Mouse (Mus musculus): ENCODE data around the gene Dguok. TPM values are rescaled to one million over a fixed set of nuclear protein-coding genes. Genes with fewer than 3 reads are reported as not detected.

The Dguok gene
- total RNA-seq, 2 experiments from 2014 or later: 24.5 to 30.2 TPM

DNA sequence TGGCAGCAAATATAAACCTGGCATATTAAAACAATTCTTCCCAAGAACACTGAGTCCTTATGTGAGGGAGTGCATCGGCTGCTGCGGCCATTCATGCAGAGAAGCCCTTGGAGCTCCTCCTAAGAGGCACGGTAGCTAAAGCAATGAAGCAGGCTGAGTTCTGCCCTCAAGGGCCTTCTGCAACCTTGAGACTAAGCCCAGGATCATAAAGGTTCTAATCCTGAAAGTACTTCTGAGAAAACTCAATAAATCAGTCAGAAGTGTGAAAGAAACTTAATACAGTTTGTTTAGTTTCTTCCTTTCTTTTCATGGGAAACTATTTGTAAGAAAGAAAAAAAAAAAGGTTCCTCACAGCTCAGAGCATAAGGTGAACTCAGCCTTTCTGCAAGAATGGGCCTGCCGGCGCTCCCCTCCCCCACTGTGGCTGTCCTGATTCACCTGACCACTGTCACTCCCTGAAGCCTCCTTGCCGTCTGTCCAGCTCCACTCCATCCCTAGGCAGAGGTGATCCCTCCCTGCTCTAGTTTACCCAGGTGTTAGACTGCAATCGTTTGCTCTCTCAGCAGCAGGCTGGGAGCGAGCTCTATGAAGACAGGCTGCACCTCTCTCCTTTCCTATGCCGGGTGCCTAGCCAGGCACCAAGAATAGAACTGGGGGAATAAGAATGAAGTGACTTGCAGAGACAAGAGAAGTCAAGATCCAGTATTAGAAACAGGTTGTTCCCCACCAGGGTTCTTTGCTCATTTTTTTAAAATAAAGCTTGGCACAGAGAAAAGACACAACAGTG, 5.1 kb downstream of the Dguok start:
- DNase-seq (ENCODE audit: low spot score in 2 of 2): no peak

DNA sequence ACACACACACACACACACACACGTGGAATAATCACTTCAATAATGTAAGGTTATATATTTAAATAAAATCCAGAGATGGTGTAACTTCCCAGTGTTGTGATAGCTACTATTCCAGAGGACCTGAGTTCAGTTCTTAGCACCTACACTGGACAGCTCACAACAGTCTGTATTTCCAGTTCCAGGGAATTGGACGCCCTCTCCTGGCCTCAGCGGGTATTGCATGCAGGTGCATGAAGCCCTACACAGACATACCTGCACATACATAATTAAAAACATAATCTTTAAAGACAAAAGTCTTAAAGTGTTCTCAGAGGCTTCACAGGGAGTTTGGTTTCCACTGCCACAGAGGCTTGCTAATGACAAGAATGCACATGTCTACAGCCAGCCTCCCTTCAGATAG, 6.3 kb downstream of the Dguok start:
- no peak for DNase-seq (ENCODE audit: low spot score in 2 of 2)

GRCm38 (mm10) chr6:83499078-83499477, 7.7 kb downstream of the Dguok start:
- DNase-seq (ENCODE audit: low spot score in 2 of 2): no peak

DNA sequence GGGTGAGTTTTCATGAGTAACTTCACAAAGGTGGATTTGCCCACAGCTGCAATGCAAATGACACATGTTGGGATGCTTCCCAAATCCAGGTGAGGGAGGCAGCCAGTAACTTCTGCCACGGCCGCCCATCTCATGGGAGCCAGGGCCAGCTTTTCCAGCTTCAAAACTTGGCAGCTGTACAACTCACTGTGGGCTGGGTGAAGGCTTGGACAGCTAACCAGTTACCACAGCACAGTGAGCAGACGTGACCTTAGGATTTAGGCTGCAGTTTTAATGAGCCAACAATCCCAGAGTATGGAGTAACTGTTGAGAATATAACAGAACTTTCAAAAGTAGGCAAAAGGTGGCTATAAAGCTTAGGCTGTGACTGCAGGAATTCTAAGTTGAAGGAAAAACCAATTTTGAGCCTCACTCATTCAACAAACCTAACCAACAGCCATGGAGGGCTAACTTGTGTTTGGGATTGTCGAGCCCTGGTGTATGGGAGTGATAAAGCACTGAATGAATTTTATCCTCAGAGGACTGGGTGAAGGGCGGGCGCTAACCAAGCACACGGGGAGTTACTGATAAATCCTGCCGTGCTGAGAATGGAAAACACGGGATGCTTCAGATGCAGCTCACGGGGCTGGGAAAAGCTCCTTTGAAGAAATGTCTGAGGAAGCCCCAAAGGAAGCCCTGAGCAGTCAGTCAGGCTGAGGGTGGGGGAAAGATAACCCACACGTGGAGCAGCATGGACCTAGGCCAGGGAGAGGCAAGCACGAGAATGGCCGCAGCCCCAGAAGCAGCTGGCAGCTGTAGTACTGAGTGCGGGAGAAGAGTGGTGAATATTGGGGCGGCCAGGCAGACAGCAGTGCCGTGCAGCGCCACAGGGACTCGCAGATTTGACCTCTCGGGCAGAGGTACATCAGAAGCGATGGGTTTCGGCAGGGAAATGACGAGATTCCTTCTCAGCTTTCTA, 9.7 kb downstream of the Dguok start:
- no peak for DNase-seq (ENCODE audit: low spot score in 2 of 2)

DNA sequence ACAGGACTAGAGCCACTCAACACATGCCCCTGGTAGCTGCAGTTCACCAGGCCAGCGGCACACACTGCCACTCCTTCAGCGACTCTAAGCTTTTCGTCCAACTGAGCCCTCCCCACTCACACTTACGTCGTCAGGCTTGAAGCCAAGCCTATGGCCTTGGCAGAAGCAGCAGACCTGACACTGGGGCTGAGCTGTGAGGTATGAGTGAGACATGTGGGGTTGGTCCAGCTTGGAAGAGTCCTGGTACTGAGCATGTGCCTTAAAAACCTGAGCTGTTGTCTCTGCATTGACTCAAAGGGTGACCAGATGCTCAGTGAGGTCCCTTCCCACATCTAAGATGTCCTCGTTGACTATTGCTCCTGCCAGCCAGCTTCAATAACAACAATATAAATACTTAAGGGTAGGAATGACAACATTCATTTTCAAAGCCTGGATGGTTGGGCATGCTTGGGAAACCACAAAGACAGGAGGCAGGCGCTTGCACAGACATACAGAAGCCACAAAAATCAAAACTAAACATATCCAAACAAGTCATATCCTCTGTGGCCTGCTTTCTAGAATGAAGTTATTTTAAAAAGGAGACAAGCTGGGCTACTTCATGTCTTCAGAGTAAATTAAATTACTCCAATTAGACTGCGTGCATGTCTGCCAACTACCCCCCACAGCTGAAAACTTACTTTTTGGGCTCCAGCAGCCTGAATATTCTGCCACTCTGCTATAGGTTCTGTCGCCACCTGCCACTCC, 10.6 kb downstream of the Dguok start:
- no peak for DNase-seq (ENCODE audit: low spot score in 2 of 2)

- DNase-seq (ENCODE audit: low spot score in 2 of 2): no peak
These were observed 16.1 kb downstream of the Dguok start for GRCm38 (mm10) chr6:83490622-83491021.

DNA sequence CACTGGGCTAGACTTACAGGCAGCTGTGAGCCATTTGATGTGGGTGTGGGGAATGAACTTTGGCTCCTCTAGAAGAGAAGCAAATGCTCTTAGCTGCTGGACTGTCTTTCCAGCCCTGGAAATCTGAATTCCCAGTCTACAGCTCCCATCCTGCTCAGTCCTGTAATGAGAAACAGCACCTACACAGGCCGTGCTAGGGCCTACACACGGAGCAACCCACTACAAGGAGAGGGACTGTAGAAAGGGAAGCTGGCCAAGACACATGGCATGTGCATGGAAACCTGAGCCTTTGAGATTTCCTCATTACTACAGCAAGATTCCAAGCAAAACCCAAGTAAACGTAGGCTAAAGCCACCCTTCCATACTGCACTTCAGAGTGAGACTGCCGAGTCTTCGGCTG, 18.6 kb downstream of the Dguok start:
- DNase-seq (ENCODE audit: low spot score in 2 of 2): no peak

- DNase-seq (ENCODE audit: low spot score in 2 of 2): no peak
These were observed 19.5 kb downstream of the Dguok start for GRCm38 (mm10) chr6:83487298-83487697.

GRCm38 (mm10) chr6:83485854-83486253, 20.9 kb downstream of the Dguok start:
- DNase-seq (ENCODE audit: low spot score in 2 of 2): no peak

DNA sequence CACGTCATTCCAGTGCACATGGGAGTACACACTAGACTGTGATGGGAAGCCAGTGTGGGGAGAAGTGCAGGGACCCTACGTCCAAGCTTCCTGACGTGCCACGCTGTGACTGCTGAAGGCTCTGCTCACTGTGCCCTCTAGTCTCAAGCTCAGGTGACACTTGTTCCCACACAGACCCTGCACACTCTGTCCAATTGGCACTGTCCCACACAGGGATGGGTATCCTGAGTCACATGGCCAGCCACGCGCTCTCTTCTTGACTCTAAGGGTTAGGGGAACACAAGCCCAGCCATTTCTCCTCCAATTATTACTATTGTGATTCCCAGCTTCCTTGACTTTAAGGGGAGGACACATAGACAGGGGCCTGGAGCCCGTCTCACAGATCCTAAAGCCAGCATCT, 23.0 kb downstream of the Dguok start:
- DNase-seq (ENCODE audit: low spot score in 2 of 2): no peak

- DNase-seq (ENCODE audit: low spot score in 2 of 2): no peak
These were observed 24.2 kb downstream of the Dguok start for GRCm38 (mm10) chr6:83482418-83483085.

DNA sequence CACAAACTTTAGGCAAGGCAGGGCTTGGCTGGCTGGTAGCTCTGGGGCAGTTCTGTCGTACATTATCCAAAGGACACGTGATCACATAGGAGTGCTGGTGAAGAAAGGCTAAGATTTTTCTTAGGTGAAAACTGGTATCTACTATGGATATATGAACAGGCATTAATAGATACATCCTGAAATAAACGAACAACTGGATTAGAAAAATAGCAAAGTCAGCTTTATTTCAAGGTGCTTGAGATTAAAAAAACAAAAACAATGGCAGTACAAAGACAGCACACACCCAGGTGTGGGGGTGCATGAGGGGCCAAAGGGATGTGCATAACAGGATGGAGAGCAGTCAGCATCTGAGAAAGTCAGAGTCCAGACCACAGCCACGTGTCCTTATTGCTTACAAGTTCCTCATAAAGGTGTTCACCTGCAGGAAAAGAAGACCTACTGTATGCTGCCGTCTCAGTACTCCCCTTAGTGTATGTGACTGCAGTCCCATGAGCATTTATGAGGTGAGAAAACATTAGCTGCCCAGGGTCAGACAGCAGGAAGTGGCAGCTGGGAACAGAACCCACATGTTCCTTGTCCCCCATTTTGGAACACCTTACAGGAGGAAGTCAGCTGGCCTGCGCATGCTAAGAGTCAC, 26.6 kb downstream of the Dguok start:
- no peak for DNase-seq (ENCODE audit: low spot score in 2 of 2)

DNA sequence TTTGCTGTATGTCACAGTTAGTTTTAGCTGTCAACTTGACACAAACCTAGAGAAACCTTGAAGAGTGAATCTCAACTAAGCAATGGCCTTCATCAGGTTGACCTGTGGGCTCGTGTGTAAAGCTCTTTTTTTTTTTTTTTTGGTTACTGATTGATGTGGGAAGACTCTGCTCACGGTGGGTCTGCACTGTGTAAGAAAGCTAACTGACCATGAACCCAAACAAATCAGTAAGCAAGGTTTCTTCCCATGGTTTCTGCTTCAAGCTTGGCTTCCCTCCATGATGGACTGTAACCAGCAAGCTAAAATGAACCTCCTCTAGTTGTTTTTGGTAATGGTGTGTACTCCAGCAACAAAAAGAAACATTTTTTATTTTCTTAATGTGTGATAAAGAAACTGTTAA, 27.6 kb downstream of the Dguok start:
- no peak for DNase-seq (ENCODE audit: low spot score in 2 of 2)

DNA sequence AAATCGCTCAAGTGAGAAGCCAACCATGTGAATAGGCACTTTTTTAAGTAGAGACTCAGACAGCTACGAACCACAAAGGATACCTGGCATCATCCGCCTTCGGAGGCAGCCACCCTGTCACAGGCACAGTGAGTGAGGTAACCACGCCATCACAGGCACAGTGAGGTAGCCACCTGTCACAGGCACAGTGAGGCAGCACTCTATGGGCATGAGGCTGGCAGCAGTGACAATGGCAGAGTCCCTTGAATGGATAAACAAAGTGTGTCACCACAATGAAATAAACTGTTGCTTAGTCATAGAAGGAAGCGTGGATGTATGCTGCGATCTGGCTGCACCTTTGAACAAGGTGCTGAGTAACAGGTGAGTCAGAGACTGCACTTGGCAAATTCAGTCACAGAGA, 28.1 kb downstream of the Dguok start:
- no peak for DNase-seq (ENCODE audit: low spot score in 2 of 2)

DNA sequence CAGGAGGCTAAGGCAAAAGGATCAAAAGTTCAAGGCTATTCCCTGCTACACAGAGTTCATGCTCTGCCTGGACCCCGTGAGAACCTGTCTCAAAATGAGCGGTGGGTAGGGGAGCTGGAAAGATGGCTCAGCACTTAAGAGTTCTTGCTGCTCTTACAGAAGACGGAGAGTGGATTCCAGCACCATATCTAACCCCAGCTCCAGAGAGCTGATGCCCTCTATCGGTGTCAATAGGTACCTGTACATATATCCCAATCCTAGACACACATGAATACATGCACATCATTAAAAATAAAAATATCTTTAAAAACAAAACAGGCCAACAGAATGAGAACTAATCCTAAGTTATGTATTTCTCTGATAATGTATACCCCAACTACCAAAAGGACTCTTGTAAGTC, 28.6 kb downstream of the Dguok start:
- DNase-seq (ENCODE audit: low spot score in 2 of 2): no peak

GRCm38 (mm10) chr6:83475431-83475830, 31.3 kb downstream of the Dguok start:
- DNase-seq (ENCODE audit: low spot score in 2 of 2): no peak

GRCm38 (mm10) chr6:83473240-83473639, 33.5 kb downstream of the Dguok start:
- DNase-seq (ENCODE audit: low spot score in 2 of 2): peak in 1 of 2 experiments; percentile 48

DNA sequence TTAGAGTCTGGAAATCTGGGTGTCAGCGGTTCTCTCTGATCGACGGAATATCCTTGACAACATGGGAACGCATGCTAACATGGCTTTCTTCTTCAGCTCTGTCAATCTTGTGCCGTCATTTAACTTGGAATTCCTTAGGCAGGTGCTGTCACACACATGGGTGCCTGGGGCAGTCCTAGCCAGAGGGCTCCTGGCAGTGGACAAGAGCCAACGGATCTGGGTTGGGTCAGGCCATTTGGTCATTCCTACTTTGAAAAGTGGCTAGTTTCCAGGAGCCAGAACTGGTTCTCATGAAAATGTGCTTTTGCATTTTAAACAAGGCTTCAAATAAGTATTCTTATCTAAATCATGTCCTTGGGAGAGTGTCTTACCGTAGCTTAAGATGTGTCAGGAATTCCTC, 35.0 kb downstream of the Dguok start:
- no peak for DNase-seq (ENCODE audit: low spot score in 2 of 2)

- DNase-seq (ENCODE audit: low spot score in 2 of 2): no peak
These were observed 42.8 kb downstream of the Dguok start for GRCm38 (mm10) chr6:83464011-83464410.

GRCm38 (mm10) chr6:83459034-83459644, 47.6 kb downstream of the Dguok start, which contains the start of gene Tet3:
Tet3 (minus strand) TSS chr6:83459084.
- DNase-seq (ENCODE audit: low spot score in 2 of 2): no peak
